Mouse (Mus musculus) right cerebral cortex, postnatal 4 days (tissue): ENCODE data around the gene Rb1.

Source experiments
- DNase-seq: peaks from one replicate; pipeline ENCODE4 v3.0.0-alpha.2; 2022

The Rb1 gene

DNA sequence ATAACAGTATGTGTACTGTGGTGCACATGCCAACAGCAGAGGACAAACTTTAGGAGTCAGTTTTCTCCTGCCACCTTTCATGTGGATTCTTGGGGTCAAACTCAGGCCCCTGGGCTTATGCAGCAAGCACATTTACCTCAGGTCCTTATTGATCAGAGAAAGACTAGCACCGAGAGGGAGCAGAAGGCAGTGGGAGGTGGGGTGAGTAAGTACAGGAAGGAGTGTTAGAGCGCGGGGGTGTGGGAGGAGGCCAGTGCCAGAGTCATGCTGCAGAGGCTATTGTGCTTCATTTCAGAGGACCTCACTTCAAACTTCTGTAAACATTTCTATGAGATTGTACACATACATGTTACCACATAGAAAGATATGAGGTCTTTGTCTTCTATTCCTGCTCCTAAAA is 124.2 kb downstream of the Rb1 start:
- DNase-seq: no peak

DNA sequence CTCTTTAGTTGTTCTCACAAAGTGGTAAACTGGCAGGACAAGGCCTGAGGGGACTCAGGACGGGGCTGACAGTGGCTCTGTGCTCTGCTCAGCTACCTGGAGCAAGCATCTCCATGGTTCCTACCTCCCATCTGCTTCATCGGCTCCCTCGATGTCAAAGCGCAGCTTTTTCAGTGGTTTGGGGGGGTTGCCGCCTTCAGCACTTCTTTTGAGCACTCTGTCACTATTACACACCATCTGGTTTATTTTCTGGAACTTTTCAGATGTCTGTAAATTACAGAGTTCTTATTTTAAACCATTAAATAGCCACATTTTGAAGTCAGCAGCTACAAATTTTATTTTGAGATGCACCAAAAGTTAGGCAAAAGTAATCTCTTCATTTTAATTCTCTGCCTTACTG is 126.6 kb downstream of the Rb1 start:
- DNase-seq: no peak

DNA sequence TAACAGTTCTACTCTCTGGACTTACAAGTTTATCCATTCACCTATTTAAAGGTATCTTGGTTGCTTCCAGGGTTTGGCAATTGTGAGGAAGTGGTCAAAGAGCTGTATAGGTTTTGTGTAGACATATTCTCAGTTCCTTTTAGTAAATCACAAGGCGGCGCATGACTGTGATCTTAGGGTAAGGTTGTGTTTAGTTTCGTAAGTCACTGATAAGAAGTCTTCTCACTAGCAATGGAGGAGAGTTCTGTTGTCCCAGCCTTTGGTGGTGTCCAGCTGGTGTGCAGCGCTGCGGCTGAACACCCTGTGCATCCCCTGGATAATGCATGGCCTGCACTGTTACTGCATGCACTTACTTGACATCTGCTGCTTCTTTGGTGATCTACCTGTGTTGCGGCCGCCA is 138.7 kb downstream of the Rb1 start:
- DNase-seq: no peak

DNA sequence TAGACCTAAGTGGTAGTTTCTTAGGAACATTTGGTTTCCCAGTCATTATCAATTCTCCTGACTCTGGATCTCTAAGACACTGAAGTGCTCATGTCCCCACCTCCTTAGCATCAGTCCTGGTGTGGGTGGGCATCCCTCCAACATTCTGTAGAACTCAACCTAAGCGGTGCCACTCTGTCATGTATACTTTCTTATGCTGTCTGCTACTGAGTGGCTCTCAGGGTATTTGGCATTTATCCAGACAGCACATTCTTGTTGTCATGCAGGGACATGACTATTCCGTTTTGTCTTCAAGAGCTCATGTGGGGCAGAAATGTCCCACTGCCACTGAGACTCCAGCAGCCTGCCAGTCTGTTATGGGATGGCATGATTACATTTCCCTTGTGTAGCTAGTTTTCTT is 144.5 kb downstream of the Rb1 start:
- DNase-seq: no peak

DNA sequence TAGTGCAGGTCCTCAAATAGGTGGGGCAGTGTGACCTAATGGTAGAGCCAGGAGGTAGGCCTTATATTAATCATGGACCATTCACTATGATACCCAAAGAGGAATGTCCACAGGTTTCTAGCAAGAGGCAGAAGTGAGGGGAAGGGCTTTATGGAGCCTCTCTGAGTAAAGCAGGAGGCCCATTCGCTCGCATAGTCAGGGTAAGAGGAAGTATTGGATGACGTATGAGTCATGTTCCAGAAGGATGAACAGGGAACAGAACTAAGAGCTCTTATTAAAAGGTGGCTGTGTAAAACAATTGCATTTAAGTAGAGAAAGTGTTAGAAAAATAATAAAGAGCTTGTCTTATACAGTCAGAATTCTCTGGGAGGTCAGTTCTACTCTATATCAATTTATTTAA is 145.0 kb downstream of the Rb1 start:
- DNase-seq: no peak

DNA sequence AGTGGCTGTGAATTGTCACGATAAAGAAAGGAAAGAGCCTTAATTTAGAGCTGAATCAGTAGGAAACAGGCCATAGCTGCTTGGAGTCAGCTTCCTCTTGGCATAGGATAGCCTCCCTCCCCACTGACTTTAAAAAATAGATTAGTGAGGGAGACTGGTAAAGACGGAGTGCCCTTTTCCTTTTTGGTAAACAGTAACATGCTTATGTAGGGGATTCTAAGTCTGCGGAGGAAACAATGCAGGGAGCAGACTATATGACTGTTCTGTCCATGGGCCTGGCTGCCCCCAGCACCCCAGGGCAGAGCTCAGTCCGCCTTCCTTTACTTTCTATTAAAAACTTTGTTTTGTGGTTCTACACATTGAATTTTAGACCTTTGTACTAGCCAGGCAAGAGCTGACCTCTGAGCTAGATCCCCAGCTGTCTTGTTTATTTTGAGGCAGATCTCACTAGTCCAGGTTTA is 146.4 kb downstream of the Rb1 start:
- DNase-seq: no peak

DNA sequence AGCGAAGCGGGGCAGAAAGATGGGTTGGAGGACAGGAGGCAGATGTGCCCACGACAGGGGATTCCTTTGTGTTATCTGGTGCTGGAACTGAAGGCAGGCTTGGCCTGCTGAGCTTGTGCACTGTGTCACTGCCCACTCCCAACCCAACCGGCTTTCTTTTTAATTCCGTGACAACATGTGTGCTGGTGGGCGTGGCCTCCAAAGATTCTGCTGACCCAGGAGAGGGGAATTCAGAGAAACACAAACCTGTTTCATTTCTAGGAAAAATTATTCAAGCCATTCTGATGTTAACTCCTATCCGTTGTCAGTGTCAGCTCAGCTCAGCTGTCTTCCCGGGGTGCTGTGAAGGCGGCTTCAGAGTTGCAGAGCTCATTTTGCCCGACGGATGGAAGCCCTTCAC is 147.7 kb downstream of the Rb1 start:
- DNase-seq: no peak

DNA sequence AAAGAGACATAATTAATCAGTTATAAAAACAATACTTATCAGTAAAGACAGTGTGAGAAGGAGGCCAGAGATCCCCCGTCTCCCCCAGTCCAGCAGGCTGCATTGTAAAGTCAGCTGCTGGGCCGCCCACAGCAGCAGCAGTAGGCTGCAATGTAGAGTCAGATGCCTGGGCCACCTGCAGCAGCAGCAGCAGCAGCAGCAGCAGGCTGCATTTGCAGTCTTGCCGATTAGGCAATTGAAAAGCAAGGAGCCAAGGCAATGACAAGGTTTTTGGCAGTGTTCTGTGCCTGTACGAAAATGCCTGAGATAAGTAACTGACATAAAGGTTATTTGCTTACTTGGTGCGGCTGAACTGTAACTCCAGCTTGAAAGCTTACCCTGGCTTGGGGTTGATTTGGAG is 149.4 kb downstream of the Rb1 start:
- DNase-seq: no peak

DNA sequence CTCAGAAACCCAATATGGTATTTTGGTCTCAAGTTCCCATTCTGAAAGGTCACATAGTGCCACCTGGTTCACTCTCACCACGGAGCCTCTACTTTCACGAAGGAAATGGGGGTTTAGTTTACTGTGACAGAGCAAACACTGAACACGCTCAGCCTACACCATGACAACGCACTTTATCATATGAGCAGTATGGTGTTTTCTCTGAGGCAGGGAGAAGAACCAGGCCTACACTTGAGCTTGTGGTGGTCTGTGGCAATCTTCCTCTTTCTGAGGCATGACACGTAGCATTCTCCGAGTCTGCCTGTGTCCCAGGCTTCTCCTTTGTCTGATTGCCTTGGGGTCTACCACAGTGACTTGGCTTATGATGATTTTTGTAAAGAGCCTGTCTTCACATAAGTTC is 149.8 kb downstream of the Rb1 start:
- no peak for DNase-seq

DNA sequence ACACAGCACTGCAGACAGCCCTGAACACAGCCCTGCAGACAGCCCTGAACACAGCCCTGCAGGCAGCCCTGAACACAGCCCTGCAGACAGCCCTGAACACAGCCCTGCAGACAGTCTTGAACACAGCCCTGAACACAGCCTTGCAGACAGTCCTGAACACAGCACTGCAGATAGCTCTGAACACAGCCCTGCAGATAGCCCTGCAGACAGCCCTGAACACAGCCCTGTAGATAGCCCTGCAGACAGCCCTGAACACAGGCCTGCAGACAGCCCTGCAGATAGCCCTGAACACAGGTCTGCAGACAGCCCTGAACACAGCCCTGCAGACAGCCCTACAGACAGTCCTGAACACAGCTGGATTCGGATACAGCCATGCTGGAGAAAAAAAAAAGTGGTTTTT is 150.6 kb downstream of the Rb1 start:
- DNase-seq: no peak

DNA sequence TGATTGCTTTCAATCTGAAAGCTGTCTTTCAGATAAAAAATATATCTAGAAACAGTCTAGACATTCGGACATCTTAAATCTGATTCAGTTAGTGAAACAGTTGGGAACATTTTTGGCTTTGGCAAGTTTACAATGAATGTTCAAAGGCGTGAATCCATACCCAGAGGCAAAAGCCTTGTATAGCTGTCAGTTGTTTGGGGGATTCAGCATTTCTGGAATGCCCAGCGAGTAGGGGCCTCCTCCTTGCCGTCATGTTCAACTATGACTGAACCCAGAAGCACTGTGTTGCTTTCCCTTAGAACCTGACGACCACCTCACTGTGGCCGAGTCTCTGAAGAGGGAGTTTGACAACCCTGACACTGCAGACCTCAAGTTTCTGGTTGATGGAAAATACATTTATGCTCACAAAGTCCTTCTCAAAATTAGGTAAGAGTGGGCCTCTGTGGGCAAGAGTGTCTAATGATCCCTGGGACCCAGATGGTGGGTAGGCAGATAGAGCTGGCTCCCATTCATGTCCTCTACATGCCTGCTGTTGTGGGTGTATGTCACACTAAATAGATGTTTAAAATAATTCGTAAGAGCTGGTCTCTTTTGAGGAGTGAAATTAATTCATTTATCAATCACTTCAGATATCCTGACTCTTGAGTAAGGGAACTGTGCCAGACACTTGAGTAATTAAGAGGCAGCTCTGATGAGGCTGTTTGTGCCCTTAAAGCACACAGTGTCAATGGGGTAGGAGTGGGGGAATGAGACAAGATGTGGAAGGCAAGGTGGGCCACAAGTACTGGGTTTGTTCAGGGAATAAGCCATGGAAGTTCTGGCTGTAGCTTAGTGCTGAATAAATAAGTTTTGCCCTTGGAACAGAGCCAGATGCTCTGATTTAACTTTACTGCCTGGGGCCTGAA is 151.3 kb downstream of the Rb1 start:
- no peak for DNase-seq

DNA sequence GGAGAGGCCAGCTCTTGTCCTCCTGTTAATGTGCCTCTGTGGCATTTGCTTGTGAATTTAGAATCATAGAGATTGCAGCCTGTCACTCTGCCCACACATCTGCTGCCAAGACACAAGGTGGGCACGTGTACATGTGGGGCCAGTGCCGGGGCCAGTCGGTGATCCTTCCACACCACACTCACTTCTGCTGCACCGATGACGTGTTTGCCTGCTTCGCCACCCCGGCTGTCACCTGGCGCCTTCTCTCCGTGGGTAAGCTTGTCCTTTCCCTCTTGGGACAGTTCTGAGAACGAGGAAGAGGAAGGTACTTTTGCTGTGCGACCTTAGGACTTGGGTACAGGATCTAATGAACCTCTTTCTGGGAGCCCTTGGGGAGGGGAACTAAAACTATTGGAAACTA is 152.0 kb downstream of the Rb1 start:
- no peak for DNase-seq

DNA sequence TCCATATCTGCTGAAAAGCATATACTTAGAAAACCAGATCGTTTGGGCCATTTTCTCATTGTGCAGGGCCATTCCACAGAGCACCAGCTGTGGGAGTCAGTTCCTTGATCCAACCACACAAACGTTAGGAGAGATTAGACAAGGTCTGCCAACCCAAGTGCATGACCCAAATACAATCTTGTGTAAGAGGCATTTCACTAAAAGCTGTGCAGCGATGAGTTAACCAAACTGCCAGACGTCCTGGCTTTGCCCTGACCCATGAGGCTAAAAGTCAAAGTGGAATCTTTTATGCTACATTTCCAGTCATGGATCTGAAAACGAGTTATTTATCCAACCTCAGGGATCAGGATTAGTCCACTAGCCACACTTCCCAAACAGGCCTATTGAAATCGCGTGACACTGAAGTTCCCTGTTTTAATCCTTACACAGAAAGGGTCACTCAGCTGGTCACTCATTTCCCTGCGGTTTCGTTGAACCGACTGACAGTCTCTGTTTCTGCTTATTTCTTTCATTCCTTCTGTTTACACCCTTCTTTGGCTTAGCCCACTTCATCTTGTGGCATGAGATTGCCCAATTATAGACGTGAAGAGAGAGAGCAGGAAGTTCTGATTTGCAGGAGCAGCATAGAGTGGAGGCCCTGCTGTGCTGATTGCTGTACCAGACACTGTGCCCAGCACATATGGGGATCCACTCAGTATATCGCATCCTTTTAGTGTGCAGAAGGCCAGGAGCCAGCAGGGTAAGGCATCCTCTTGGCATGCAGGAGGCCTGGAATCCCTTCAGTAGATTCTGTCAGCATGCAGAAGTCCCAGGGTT is 153.2 kb downstream of the Rb1 start:
- DNase-seq: no peak

DNA sequence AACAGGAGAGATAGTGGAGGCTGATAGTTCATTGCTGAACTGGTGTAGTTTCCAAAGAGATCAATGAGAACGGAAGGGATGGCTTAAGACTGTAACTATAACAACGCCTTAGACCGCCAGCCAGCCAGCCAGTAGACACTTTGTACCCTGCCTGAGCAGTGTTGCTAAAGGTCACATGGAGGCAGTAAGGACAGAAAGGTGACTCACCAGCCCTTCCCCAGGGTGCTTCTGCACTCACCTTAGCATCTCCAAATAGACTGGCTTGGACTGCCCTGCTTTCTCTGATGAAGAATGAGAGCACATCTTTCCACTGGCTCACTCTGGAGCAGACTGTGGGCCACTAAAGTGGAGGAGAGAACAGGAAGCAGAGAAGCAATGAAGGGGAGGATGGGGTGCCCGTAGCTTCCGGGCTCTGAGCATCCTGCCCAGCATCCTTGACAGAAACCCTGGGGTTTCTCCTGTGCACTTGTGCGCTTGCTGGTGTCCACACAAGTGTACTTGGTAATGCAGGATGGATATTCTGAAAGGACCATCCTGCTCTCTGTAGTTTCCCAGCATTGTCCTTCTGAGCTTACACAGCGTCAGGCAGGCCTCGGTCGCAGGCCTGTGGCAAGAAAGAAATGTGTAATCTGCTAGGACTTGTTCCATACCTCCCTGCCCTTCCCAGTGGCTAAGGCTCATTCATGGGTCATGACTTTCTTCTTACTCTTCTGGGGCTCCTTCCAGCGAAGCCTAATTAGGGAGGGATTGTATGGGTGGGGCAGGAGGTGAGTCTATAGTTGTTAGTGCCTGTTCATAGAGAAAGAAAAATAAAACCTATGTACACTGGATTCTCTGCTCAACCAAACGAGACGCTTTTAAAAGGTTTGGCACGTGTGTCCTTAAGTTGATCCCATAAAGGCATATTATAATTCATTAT is 155.4 kb downstream of the Rb1 start:
- no peak for DNase-seq

DNA sequence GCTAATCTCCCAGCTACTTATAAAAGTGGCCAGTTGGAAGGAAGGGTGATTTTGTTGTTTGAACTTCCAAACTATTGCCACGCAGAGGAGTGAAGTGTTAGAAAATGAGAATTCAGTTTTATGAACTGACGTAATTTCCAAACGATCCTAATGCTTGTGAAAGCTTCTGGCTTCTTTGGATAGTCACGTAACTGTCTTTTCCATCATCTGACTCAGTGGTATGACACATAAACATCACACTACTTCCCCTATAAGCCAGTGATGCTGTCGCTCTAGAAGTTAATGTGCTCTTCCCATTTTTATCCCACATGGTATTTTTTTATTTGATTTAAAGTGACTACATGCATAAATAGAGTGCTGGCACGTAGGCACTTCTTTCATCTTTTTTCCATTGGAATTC is 157.0 kb downstream of the Rb1 start:
- DNase-seq: no peak

DNA sequence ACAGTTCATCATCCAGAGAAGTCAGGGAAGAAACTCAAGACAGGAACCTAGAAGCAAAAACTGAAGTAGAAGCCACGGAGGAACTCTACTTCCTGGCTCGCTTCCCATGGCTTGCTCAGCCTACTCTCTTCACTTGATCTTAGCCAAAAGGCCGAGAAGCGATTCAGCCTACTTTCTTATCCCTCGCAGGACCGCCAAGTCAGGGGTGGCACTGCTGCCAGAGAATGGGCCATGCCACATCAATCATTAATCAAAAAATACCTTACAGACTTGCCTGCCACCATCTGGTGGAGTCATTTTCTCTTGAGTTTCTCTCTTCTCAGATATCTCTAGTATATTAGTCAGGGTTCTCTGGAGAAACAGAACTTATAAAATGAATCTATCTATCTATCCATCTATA is 160.5 kb downstream of the Rb1 start:
- no peak for DNase-seq

DNA sequence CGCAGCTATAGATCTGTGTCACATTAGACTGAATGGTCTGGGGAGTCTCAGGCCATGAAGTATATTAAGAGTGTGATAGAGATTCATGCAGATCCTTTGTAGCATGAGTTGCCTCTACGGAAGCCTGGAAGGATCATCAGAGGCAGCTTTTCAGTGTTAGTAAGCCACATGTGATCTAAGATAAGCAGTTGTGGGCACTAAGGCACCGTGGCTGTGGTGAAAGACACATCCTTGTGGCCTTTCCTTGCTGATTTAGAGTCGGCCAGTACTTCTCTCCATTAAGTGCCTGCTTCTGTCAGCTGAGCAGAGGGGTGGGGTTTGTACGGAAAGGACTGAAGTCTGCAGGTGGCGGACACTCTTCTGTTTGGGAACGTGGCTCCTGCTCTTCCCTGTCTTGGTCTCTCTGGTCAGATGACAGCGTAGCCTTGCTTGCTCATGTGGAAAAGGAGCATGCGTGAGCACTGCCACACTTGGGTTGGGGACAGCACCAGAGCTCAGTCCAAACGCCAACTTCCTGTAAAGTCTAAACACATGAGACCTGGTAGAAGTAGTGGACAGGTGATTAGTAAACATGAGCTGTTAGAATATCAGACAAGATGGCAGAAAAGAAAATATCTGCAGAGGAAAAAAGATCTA is 162.1 kb downstream of the Rb1 start:
- no peak for DNase-seq

DNA sequence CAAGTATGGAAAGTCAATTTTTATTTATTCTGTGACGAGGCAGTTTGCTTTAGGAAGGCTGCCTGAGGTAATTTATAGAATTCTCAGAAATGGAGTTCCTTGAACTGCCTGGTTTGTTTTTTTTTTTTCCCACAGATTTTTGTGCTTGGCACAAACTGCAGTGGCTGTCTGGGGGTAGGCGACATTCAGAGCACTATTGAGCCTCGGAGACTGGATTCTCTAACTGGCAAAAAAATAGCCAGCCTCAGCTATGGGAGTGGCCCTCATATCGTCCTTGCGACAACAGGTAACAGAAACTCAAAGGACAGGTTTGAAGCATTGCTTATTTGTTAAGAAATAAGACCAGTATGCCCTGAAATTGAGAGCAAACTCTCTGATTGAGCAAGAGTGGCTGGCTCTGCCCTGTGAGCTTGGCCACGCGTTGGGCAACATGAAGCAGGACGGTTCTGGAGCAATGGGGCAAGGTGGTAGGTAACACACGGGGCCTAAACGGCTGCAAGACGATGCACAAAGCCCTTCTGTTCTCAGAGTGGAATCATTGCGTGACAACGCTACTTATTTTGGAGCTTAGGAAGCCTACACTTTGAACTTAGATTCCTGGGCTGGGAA is 163.3 kb downstream of the Rb1 start:
- DNase-seq: no peak

DNA sequence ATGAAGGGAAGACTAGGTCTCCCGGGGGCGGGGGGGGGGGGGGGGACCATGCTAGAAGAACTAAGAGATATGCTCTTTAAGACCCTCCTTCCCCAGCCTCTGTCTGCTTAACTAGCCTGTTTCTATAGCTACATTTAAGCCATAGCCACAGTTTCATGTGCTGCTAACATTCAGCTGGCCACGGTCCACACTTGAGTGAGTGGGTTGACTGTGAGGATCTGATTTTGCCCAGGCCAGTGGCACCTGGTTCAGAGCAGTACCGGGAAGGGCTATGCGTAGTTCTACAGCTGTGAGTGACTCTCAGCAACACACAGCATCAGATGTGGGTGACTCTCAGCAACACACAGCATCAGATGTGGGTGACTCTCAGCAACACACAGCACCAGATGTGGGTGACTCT is 164.3 kb downstream of the Rb1 start:
- no peak for DNase-seq

DNA sequence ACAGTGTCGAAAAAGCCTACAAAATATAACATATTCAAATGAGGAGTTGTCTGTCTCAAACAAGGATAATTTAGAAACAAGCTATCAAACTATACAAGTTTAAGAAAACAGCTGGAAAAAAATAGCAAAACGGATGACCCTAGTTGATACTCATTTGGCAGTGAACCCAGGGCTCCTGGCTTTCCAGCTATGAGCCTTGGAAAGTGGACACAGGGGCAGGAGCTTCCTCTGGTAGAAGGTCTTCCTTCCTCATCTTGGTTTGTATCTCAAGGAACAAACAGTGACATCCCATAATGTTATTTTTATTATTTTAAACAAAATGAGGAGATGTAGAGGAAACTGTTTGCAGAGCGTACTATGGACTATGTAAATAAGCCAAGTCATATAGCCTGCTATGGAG is 177.5 kb downstream of the Rb1 start:
- no peak for DNase-seq

DNA sequence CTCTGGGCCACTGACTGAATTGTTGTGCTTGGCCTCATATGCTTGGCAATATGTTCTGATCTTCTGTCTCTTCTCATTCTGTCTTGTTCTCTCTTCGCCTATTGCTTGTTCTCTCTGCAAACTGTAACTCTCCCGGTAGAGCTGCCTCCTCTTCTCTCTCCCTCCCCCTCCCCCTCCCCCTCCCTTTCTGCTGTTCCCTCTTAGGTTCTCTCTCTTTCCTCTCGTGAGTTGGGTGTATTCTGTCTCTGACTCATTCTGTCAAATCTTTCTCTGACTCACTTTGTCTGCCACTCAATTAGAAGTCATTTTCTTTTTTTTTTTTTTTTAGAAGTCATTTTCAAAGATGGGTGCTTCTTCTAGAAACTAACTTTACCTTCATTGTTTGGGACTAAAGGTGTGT is 178.9 kb downstream of the Rb1 start:
- no peak for DNase-seq

DNA sequence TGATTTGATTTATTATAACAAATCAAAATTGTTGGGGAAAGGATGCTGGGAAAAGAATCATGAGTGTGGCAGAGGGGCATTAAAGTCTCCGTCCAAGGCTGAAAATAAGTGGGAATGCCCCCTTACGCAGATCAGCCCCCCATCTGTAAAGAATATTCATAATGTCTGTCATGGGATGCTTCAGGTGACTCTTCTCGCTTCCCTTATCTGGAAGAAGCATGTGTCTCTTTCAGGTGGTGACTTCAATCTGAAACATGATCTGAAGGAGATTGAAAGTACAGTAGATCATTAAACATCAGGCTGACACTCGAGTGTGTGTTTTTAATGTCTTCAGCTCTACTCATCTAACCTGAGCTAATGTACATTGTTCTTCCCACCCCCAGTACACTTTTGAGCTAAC is 180.1 kb downstream of the Rb1 start:
- no peak for DNase-seq
